In the genomic region with DNA sequence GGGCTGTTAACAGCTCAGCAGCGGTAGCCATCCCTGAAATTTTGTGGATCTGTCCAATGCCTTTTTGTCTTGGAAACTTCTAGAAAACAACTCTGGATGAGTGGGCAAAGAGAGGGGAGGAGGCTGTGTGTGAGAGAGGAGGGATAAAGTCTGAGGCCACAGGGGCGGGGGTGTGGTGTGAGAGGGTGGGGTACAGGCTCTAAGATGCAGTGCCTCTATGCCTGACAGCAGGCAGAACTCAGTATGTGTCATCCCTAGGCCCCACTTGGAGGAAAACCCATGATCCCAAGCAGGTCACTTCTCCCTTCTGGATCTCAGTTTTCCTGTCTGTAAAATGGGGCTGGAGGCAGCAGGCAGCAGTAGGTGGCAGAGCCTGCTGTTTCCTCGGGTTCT, we compare ENCODE assay signal across 11 mouse cellular contexts. TPM values are rescaled to one million over a fixed set of nuclear protein-coding genes. Genes with fewer than 3 reads are reported as not detected.
A peak's percentile ranks its signal among the peaks of the same experiment; 100 is the strongest.
DNase-seq lines count a peak whose midpoint lies in the region; ATAC-seq and TF ChIP-seq lines count a peak whose summit lies in the region.
"Had no signal": no experiment of that assay in that cellular context is flagged by ENCODE, and none has a peak within 500 bp of the region (broad histone marks: within the 10 kb centered on the region; RNA-seq: fewer than 3 reads in every experiment).

No protein-coding gene starts in this region.

- DNase-seq in heart, adult 9 months (ENCODE audit: low spot score in 2 of 2) = no peak
- no peak for DNase-seq in forebrain, postnatal 0 days
- DNase-seq in liver, postnatal 0 days = no peak
- no peak for DNase-seq in frontal cortex, adult 2 months (ENCODE audit: extremely low spot score in 1 of 2, low spot score in 1 of 2)
- DNase-seq in adrenal gland, adult 8-10 months = no peak
- no peak for DNase-seq in adrenal gland, postnatal 4 days (ENCODE audit: low spot score in 2 of 2)

- H3K36me3 ChIP-seq in heart, embryonic 13.5 days = peaks cover 25% of the 10 kb centered on the region
- H3K36me3 ChIP-seq in forebrain, postnatal 0 days (ENCODE audit: insufficient read depth) = no peaks in the 10 kb centered on the region
- H3K36me3 ChIP-seq in liver, postnatal 0 days (replicated peaks; ENCODE audit: insufficient read depth, low read length) = peaks cover 12% of the 10 kb centered on the region
- H3K36me3 ChIP-seq: embryonic facial prominence, embryonic 12.5 days had no signal

- no peaks in the 10 kb centered on the region for H3K9me3 ChIP-seq in heart, embryonic 13.5 days
- H3K9me3 ChIP-seq in forebrain, postnatal 0 days (ENCODE audit: low read length) = no peaks in the 10 kb centered on the region
- H3K9me3 ChIP-seq in liver, postnatal 0 days (ENCODE audit: low read length) = no peaks in the 10 kb centered on the region
- H3K9me3 ChIP-seq: embryonic facial prominence, embryonic 12.5 days had no signal

- H3K27ac ChIP-seq in heart, embryonic 13.5 days (replicated peaks) = 0 out of 2 replicates have a peak overlapping the region, but pooled peaks have one; percentile 77
- H3K27ac ChIP-seq in bone marrow, adult 2 months (ENCODE audit: control insufficient read depth, insufficient read depth, low read depth, low read length, poor library complexity) = peak overlapping the region; percentile 1; the same call in 1 of the 2 replicates
- H3K27ac ChIP-seq in forebrain, postnatal 0 days (ENCODE audit: low read depth, low read length) = peak overlapping the region; percentile 37; the same call in 1 of the 2 replicates
- peak overlapping the region; percentile 70 for H3K27ac ChIP-seq in liver, postnatal 0 days (ENCODE audit: low read depth)
- H3K27ac ChIP-seq: embryonic facial prominence, embryonic 12.5 days had no signal

- H3K4me3 ChIP-seq in heart, embryonic 13.5 days = peak overlapping the region; percentile 91
- no peak overlapping the region for H3K4me3 ChIP-seq in bone marrow, adult 2 months (replicated peaks; ENCODE audit: control insufficient read depth, low read depth, low read length)
- H3K4me3 ChIP-seq in forebrain, postnatal 0 days (ENCODE audit: low read depth, low read length) = no peak overlapping the region
- H3K4me3 ChIP-seq in liver, postnatal 0 days (ENCODE audit: low read depth, low read length) = no peak overlapping the region
- H3K4me3 ChIP-seq: embryonic facial prominence, embryonic 12.5 days had no signal

- no peak for TF ChIP-seq POLR2A in bone marrow, adult 2 months (IDR thresholded peaks at IDR 0.05; ENCODE audit: borderline replicate concordance, control insufficient read depth, low read depth, low read length)

- TF ChIP-seq CTCF in bone marrow, adult 2 months (IDR thresholded peaks at IDR 0.05; ENCODE audit: control insufficient read depth, insufficient read depth, low read length) = no peak
- no peak for TF ChIP-seq CTCF in forebrain, postnatal 0 days (IDR thresholded peaks at IDR 0.05; ENCODE audit: low read depth)
- no peak for TF ChIP-seq CTCF in liver, postnatal 0 days (IDR thresholded peaks at IDR 0.05; ENCODE audit: low read depth)

- no peak for ATAC-seq in heart, embryonic 13.5 days (ENCODE audit: extremely low read depth, insufficient number of reproducible peaks, low FRiP score, low TSS enrichment)
- ATAC-seq in forebrain, postnatal 0 days = no peak
- ATAC-seq in liver, postnatal 0 days = no peak

- no peaks in the 10 kb centered on the region for H3K27me3 ChIP-seq in heart, embryonic 13.5 days (replicated peaks)
- no peaks in the 10 kb centered on the region for H3K27me3 ChIP-seq in forebrain, postnatal 0 days (ENCODE audit: insufficient read depth, low read length)
- 0 out of 2 replicates have a peak, but pooled peaks cover 4% of the 10 kb centered on the region for H3K27me3 ChIP-seq in liver, postnatal 0 days (ENCODE audit: insufficient read depth, low read length)
- H3K27me3 ChIP-seq: embryonic facial prominence, embryonic 12.5 days had no signal

- peak overlapping the region; percentile 96 for H3K9ac ChIP-seq in heart, embryonic 13.5 days
- no peak overlapping the region for H3K9ac ChIP-seq in forebrain, postnatal 0 days
- H3K9ac ChIP-seq in liver, postnatal 0 days (replicated peaks) = no peak overlapping the region
- H3K9ac ChIP-seq: embryonic facial prominence, embryonic 12.5 days had no signal

- WGBS in heart, embryonic 13.5 days = 76% methylated on average over 3 of the region's 3 CpGs
- 84% methylated on average over 3 of the region's 3 CpGs for WGBS in bone marrow, adult 2 months
- WGBS in forebrain, postnatal 0 days = 88% methylated on average over 3 of the region's 3 CpGs
- 86% methylated on average over 3 of the region's 3 CpGs for WGBS in liver, postnatal 0 days (ENCODE audit: insufficient replicate concordance)

- H3K4me2 ChIP-seq in heart, embryonic 13.5 days = peak overlapping the region; percentile 96
- H3K4me2 ChIP-seq in forebrain, postnatal 0 days (ENCODE audit: low read depth) = peak overlapping the region; percentile 91; the same call in 1 of the 2 replicates
- H3K4me2 ChIP-seq in liver, postnatal 0 days (ENCODE audit: low read depth, low read length) = peak overlapping the region; percentile 92

- TF ChIP-seq EP300 in liver, postnatal 0 days (IDR thresholded peaks at IDR 0.05; ENCODE audit: low read depth) = no peak

- H3K4me1 ChIP-seq in heart, embryonic 13.5 days = peaks cover 88% of the 10 kb centered on the region
- peaks cover 4% of the 10 kb centered on the region for H3K4me1 ChIP-seq in bone marrow, adult 2 months (ENCODE audit: control insufficient read depth, insufficient read depth, low read length)
- H3K4me1 ChIP-seq in forebrain, postnatal 0 days (ENCODE audit: insufficient read depth) = peaks cover 31% of the 10 kb centered on the region
- peaks cover 65% of the 10 kb centered on the region for H3K4me1 ChIP-seq in liver, postnatal 0 days (ENCODE audit: insufficient read depth)

RNA-seq across cellular contexts. Expression of a gene that starts 3.4 kb away (rescaled TPM):
- polyA plus RNA-seq in heart, embryonic 13.5 days (2015; fragmentation: Nextera tagmentation; extraction: Ambion mirVana) = 79.6 and 80.3 TPM in 2 replicates
- 15.9 and 23.8 TPM in 2 replicates for polyA plus RNA-seq in bone marrow, adult 2 months (2011; ENCODE audit: insufficient read depth, insufficient read length, low replicate concordance, missing spikeins)
- 24.2 and 30.7 TPM in 2 replicates for total RNA-seq in forebrain, postnatal 0 days (2014; rRNA removed)
- 49.7 and 52.2 TPM in 2 replicates for polyA plus RNA-seq in forebrain, postnatal 0 days (2015; fragmentation: Nextera tagmentation; extraction: Ambion mirVana)
- polyA plus RNA-seq in liver, postnatal 0 days (2015; fragmentation: Nextera tagmentation; extraction: Ambion mirVana) = 37.1 and 39.9 TPM in 2 replicates
- polyA plus RNA-seq in frontal cortex, adult 2 months (2012; rRNA removed) = 244 and 256 TPM in 2 replicates
- 10 to 100 TPM; 32.2 to 38.0 (median 35.7) TPM for total RNA-seq in adrenal gland, adult 8-10 months (2022)
- total RNA-seq in adrenal gland, postnatal 4 days (2021) = 10 to 100 TPM; 36.3 to 37.1 TPM

RNA-seq across cellular contexts. Expression of a gene that starts 25.2 kb away (rescaled TPM):
- not detected in 2 replicates for polyA plus RNA-seq in heart, embryonic 13.5 days (2015; fragmentation: Nextera tagmentation; extraction: Ambion mirVana)
- not detected in 2 replicates for polyA plus RNA-seq in bone marrow, adult 2 months (2011; ENCODE audit: insufficient read depth, insufficient read length, low replicate concordance, missing spikeins)
- not detected in 2 replicates for total RNA-seq in forebrain, postnatal 0 days (2014; rRNA removed)
- not detected in 2 replicates for polyA plus RNA-seq in forebrain, postnatal 0 days (2015; fragmentation: Nextera tagmentation; extraction: Ambion mirVana)
- not detected in 2 replicates for polyA plus RNA-seq in liver, postnatal 0 days (2015; fragmentation: Nextera tagmentation; extraction: Ambion mirVana)
- polyA plus RNA-seq in frontal cortex, adult 2 months (2012; rRNA removed) = not detected in 2 replicates
- not detected for total RNA-seq in adrenal gland, adult 8-10 months (2022)
- total RNA-seq in adrenal gland, postnatal 4 days (2021) = 10 to 100 TPM in 1 of 2 experiments, not detected in 1; 54.8 TPM
- total RNA-seq: adrenal gland, adult 18-20 months; layer of hippocampus, adult 8-10 months had no signal
- polyA plus RNA-seq: embryonic facial prominence, embryonic 12.5 days had no signal

RNA-seq across cellular contexts. Expression of a gene that starts 45.4 kb away (rescaled TPM):
- not detected in 2 replicates for polyA plus RNA-seq in heart, embryonic 13.5 days (2015; fragmentation: Nextera tagmentation; extraction: Ambion mirVana)
- not detected in 2 replicates for polyA plus RNA-seq in bone marrow, adult 2 months (2011; ENCODE audit: insufficient read depth, insufficient read length, low replicate concordance, missing spikeins)
- total RNA-seq in forebrain, postnatal 0 days (2014; rRNA removed) = 0.69 TPM in 1 of 2 replicates, not detected in the other
- 0.18 and 0.39 TPM in 2 replicates for polyA plus RNA-seq in forebrain, postnatal 0 days (2015; fragmentation: Nextera tagmentation; extraction: Ambion mirVana)
- polyA plus RNA-seq in liver, postnatal 0 days (2015; fragmentation: Nextera tagmentation; extraction: Ambion mirVana) = 0.61 and 28.3 TPM in 2 replicates
- 0.18 and 0.42 TPM in 2 replicates for polyA plus RNA-seq in frontal cortex, adult 2 months (2012; rRNA removed)
- not detected for total RNA-seq in adrenal gland, adult 8-10 months (2022)
- 1,000 to 10,000 TPM in 1 of 2 experiments, under 1 TPM in 1; 0.56 to 1,571 TPM for total RNA-seq in adrenal gland, postnatal 4 days (2021)
- total RNA-seq: adrenal gland, adult 18-20 months; layer of hippocampus, adult 8-10 months had no signal
- polyA plus RNA-seq: embryonic facial prominence, embryonic 12.5 days had no signal

Comparison
In these comparisons a context has a peak if more than half of its experiments do, and no peak if none do; other contexts are left out.
1. H3K27ac ChIP-seq: peak in every context shown above with its lines; median percentile 77 in heart, embryonic 13.5 days; 70 in liver, postnatal 0 days; 37 in forebrain, postnatal 0 days; 1 in bone marrow, adult 2 months.